Mouse (Mus musculus) embryonic fibroblast, embryonic 13.5 days (primary cell): ENCODE data around the gene Slc45a3.

Source experiments
- CTCF ChIP-seq: IDR thresholded peaks from 2 replicates; pipeline ENCODE4 v1.5.1; 2011; ENCODE audit warnings: mild to moderate bottlenecking, control low read depth, low read length, moderate library complexity, borderline replicate concordance; ENCODE audit not compliant: insufficient read depth
- POLR2A ChIP-seq: IDR thresholded peaks from 2 replicates; pipeline ENCODE4 v1.6.1; 2011; ENCODE audit warnings: low read depth, mild to moderate bottlenecking, control low read depth, low read length, moderate library complexity

DNA sequence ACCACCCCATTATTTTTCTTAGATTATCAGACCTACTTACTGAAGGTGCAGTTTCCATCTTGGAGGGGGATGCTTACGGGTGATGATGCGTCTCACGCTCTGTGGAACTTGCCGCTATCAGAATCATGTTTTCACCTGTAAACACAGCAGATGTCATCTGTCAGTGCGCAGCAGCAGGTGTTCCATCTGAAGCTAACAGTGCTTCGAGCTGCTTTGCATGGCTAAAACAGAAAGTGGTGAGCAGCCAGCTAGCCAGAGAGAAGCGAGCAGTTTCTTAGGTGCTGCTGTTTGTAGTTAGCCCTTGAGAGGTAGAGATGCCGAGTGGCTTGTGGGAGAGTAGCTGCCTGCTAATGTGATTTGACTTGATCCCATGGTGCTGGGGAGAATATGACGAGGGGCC lies 65.6 kb downstream of the Slc45a3 start:
- TF ChIP-seq CTCF (no peak), POLR2A (no peak)
